Mouse (Mus musculus): ENCODE results near the gene Defb45. TPM values are rescaled to one million over a fixed set of nuclear protein-coding genes. Genes with fewer than 3 reads are reported as not detected.

Defb45 gene
- polyA plus RNA-seq (2014; fragmentation: Nextera tagmentation; extraction: Ambion mirVana): not detected in 2 replicates

DNA sequence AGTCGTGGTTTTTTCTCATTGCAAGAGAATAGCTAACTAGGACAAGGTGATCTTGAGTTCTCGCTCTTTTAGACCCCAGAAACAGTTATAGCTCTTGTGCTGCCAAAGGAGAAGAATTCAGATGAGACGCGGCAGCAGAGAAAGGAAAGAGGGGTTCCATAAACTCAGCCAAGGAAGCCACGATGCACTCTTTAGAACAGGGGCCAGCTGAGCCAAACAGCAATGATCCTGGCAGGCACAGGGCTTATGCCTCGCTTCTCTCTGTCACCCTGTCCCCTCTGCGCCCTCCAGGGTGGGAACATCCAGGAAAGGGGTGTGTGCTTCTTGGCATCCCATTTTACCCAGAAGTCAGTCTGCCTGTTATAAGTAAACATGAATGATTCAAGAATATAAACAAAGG, at the start of gene Defb45:
Gene Defb45, minus strand, starts transcription at position 101 of the 400 bp plus-strand sequence.
- Histone ChIP-seq H3K27ac (replicated peaks; ENCODE audit: low read depth, low read length) (no peak within 1 kb of the TSS), H3K4me3 (ENCODE audit: low read depth, low read length) (no peak within 1 kb of the TSS), H3K27me3 (replicated peaks; ENCODE audit: control insufficient read depth, insufficient read depth, low read length) (no peaks in the 10 kb centered on the region), H3K36me3 (ENCODE audit: control insufficient read depth, insufficient read depth, low read length) (no peaks in the 10 kb centered on the region), H3K4me1 (ENCODE audit: control insufficient read depth, insufficient read depth, low read length) (no peaks in the 10 kb centered on the region), H3K9me3 (ENCODE audit: control insufficient read depth, low read length) (no peaks in the 10 kb centered on the region), H3K4me2 (ENCODE audit: low read depth, low read length) (no peak within 1 kb of the TSS), H3K9ac (ENCODE audit: low read depth, low read length) (no peak within 1 kb of the TSS)
- DNase-seq (ENCODE audit: low spot score) (no peak), ATAC-seq (ENCODE audit: low read depth) (no peak)
- WGBS: 63% methylated on average over 7 of the region's 7 CpGs

DNA sequence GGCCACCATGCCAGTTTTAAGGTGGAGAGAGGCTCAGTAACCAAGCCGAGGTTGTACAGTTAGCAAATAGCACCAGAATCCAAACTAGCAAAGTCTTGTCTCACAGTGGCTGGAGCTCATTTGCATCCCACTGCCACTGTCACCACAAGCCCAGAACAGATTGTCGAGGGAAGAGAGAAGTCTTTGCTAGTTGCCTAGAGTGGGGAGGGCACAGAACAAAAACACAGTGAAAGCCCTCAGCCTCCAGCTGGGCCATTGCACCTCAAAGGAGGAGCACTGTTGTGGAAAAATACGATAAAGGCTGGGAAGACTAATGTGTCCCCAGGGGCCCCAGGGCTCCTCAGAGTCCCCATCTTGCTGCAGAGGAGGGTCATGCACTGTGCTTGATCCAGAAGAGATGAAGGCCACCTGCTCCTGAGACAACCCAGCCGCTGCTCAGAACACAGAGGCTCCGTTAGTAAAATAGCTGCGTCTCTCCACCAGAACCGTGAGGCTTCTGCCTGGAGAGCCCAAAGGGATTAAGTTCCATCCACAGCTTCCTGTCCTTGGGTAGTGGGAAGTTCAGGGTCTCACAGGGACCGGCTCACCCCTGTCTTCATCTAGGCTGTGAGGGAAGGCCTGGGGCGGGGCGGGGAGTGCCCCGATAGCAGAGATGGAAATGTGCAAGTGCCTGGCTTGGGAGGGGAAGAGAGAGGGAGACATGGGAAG, 40.4 kb upstream of the Defb45 start:
- H3K9ac ChIP-seq (ENCODE audit: low read depth, low read length): no peak overlapping the region
- no peaks in the 10 kb centered on the region for H3K4me1 ChIP-seq (ENCODE audit: control insufficient read depth, insufficient read depth, low read length)
- H3K4me3 ChIP-seq (ENCODE audit: low read depth, low read length): no peak overlapping the region
- peak; percentile 23 for DNase-seq (ENCODE audit: low spot score)
- peak; percentile 31; the same call in 1 of the 2 replicates for ATAC-seq (ENCODE audit: low read depth)
- H3K27ac ChIP-seq (replicated peaks; ENCODE audit: low read depth, low read length): no peak overlapping the region; the same call in 1 of the 2 replicates
- WGBS: 18% methylated on average over 11 of the region's 11 CpGs
- H3K4me2 ChIP-seq (ENCODE audit: low read depth, low read length): 0 out of 2 replicates have a peak overlapping the region, but pooled peaks have one; percentile 8
- H3K27me3 ChIP-seq (replicated peaks; ENCODE audit: control insufficient read depth, insufficient read depth, low read length): no peaks in the 10 kb centered on the region
- no peaks in the 10 kb centered on the region for H3K36me3 ChIP-seq (ENCODE audit: control insufficient read depth, insufficient read depth, low read length)
- H3K9me3 ChIP-seq (ENCODE audit: control insufficient read depth, low read length): no peaks in the 10 kb centered on the region

GRCm38 (mm10) chr2:152638865-152639264, 39.7 kb upstream of the Defb45 start:
- no peak overlapping the region for H3K9ac ChIP-seq (ENCODE audit: low read depth, low read length)
- H3K27ac ChIP-seq (replicated peaks; ENCODE audit: low read depth, low read length): no peak overlapping the region
- 55% methylated on average over 6 of the region's 6 CpGs for WGBS
- H3K27me3 ChIP-seq (replicated peaks; ENCODE audit: control insufficient read depth, insufficient read depth, low read length): no peaks in the 10 kb centered on the region
- H3K4me3 ChIP-seq (ENCODE audit: low read depth, low read length): no peak overlapping the region
- DNase-seq (ENCODE audit: low spot score): no peak
- ATAC-seq (ENCODE audit: low read depth): no peak
- H3K4me1 ChIP-seq (ENCODE audit: control insufficient read depth, insufficient read depth, low read length): no peaks in the 10 kb centered on the region
- no peaks in the 10 kb centered on the region for H3K36me3 ChIP-seq (ENCODE audit: control insufficient read depth, insufficient read depth, low read length)
- no peak overlapping the region for H3K4me2 ChIP-seq (ENCODE audit: low read depth, low read length)
- no peaks in the 10 kb centered on the region for H3K9me3 ChIP-seq (ENCODE audit: control insufficient read depth, low read length)

- WGBS: 87% methylated on average over 4 of the region's 4 CpGs
- Histone ChIP-seq H3K9ac (ENCODE audit: low read depth, low read length) (no peak overlapping the region), H3K4me3 (ENCODE audit: low read depth, low read length) (no peak overlapping the region), H3K27me3 (replicated peaks; ENCODE audit: control insufficient read depth, insufficient read depth, low read length) (no peaks in the 10 kb centered on the region), H3K27ac (replicated peaks; ENCODE audit: low read depth, low read length) (no peak overlapping the region), H3K9me3 (ENCODE audit: control insufficient read depth, low read length) (no peaks in the 10 kb centered on the region), H3K36me3 (ENCODE audit: control insufficient read depth, insufficient read depth, low read length) (no peaks in the 10 kb centered on the region), H3K4me1 (ENCODE audit: control insufficient read depth, insufficient read depth, low read length) (no peaks in the 10 kb centered on the region), H3K4me2 (ENCODE audit: low read depth, low read length) (no peak overlapping the region)
- DNase-seq (ENCODE audit: low spot score): no peak
- ATAC-seq (ENCODE audit: low read depth): no peak
These were observed 38.2 kb upstream of the Defb45 start for GRCm38 (mm10) chr2:152637381-152637780.

DNA sequence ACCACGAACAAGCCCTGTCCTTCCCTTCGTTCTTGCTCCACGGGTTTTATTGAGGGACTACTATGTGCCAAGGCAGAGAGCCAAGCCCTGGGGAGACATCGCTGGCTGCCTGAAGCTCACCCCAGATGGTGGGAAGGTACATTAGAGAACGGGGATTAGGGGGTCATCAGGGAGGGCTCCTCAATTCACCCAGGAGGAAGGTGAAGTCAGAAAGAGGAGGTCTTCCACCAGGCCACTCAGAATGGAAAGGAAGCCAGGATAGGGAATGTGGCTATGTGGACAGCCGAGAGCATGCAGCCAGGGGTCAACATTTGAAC, 37.8 kb upstream of the Defb45 start:
- H3K4me1 ChIP-seq (ENCODE audit: control insufficient read depth, insufficient read depth, low read length): no peaks in the 10 kb centered on the region
- H3K9me3 ChIP-seq (ENCODE audit: control insufficient read depth, low read length): no peaks in the 10 kb centered on the region
- H3K27me3 ChIP-seq (replicated peaks; ENCODE audit: control insufficient read depth, insufficient read depth, low read length): no peaks in the 10 kb centered on the region
- DNase-seq (ENCODE audit: low spot score) (no peak), ATAC-seq (ENCODE audit: low read depth) (0 out of 2 replicates have a peak, but pooled peaks have one; percentile 5)
- H3K27ac ChIP-seq (replicated peaks; ENCODE audit: low read depth, low read length): 0 out of 2 replicates have a peak overlapping the region, but pooled peaks have one; percentile 25
- no peak overlapping the region for H3K9ac ChIP-seq (ENCODE audit: low read depth, low read length)
- no peak overlapping the region for H3K4me3 ChIP-seq (ENCODE audit: low read depth, low read length)
- no peaks in the 10 kb centered on the region for H3K36me3 ChIP-seq (ENCODE audit: control insufficient read depth, insufficient read depth, low read length)
- H3K4me2 ChIP-seq (ENCODE audit: low read depth, low read length): no peak overlapping the region
- 63% methylated on average over 6 of the region's 6 CpGs for WGBS

DNA sequence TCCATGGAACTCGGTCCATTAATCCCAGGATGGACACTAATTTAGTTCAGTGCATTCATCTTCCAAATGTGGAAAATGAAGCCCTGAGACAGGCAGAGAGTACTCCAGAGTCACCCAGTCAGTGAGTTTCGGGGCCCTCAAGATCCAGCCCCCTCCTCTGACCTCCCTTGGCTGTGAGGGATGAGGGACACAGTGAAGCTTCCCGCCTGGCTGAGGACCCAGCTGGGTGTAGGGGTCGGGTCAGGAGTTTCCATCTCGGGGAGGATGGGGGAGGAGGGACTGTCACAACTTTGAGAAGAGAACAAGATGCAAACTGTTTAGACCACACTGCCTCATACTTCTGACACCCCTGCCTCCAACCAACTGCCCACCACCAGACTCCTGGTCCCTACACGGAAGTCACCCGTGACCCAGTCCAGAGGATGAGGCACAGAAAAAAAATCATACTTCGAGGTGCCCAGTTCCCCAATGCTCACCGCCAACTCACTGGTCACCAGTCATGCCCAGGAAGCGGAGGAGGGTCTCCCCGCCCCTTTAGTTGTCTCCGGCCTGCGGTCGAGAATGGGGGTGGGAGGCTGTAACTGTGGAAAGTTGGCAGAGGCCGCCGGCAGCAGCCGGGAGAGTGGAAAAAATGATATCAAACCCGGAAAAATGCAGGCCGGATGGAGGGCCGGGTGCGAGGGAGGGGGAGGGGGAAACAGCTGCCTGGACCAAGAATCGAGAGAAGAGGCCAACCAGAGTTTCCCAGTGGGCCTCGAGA, 37.2 kb upstream of the Defb45 start:
- H3K36me3 ChIP-seq (ENCODE audit: control insufficient read depth, insufficient read depth, low read length): no peaks in the 10 kb centered on the region
- H3K9ac ChIP-seq (ENCODE audit: low read depth, low read length): no peak overlapping the region
- H3K4me3 ChIP-seq (ENCODE audit: low read depth, low read length): no peak overlapping the region
- H3K27ac ChIP-seq (replicated peaks; ENCODE audit: low read depth, low read length): 0 out of 2 replicates have a peak overlapping the region, but pooled peaks have one; percentile 25
- no peaks in the 10 kb centered on the region for H3K27me3 ChIP-seq (replicated peaks; ENCODE audit: control insufficient read depth, insufficient read depth, low read length)
- no peak overlapping the region for H3K4me2 ChIP-seq (ENCODE audit: low read depth, low read length)
- DNase-seq (ENCODE audit: low spot score) (peak; percentile 73), ATAC-seq (ENCODE audit: low read depth) (peak; percentile 17; the same call in 1 of the 2 replicates)
- WGBS: 57% methylated on average over 23 of the region's 23 CpGs
- no peaks in the 10 kb centered on the region for H3K9me3 ChIP-seq (ENCODE audit: control insufficient read depth, low read length)
- H3K4me1 ChIP-seq (ENCODE audit: control insufficient read depth, insufficient read depth, low read length): no peaks in the 10 kb centered on the region

GRCm38 (mm10) chr2:152634311-152634710, 35.1 kb upstream of the Defb45 start:
- WGBS: 80% methylated on average over 29 of the region's 29 CpGs
- Histone ChIP-seq H3K4me1 (ENCODE audit: control insufficient read depth, insufficient read depth, low read length) (no peaks in the 10 kb centered on the region), H3K4me2 (ENCODE audit: low read depth, low read length) (no peak overlapping the region), H3K9me3 (ENCODE audit: control insufficient read depth, low read length) (no peaks in the 10 kb centered on the region), H3K4me3 (ENCODE audit: low read depth, low read length) (no peak overlapping the region), H3K36me3 (ENCODE audit: control insufficient read depth, insufficient read depth, low read length) (no peaks in the 10 kb centered on the region), H3K9ac (ENCODE audit: low read depth, low read length) (no peak overlapping the region), H3K27me3 (replicated peaks; ENCODE audit: control insufficient read depth, insufficient read depth, low read length) (no peaks in the 10 kb centered on the region), H3K27ac (replicated peaks; ENCODE audit: low read depth, low read length) (no peak overlapping the region)
- DNase-seq (ENCODE audit: low spot score): no peak
- no peak for ATAC-seq (ENCODE audit: low read depth)

DNA sequence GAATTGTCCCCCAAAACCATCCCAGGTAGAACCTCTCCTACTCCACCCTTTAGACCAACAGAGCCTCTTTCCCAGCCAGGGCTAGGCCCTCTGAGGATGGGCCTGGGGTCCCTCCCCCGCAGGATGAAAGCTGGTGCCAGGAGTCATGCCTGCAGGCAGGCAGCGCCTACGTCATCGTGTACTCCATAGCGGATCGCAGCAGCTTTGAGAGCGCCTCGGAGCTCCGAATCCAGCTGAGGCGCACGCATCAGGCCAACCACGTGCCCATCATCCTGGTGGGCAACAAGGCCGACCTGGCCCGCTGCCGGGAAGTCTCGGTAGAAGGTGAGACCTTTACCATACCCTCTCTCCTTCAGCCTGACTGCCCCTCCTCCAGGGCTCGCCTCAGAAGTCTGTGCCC, 34.1 kb upstream of the Defb45 start:
- DNase-seq (ENCODE audit: low spot score) (peak; percentile 33), ATAC-seq (ENCODE audit: low read depth) (0 out of 2 replicates have a peak, but pooled peaks have one; percentile 31)
- H3K9me3 ChIP-seq (ENCODE audit: control insufficient read depth, low read length): no peaks in the 10 kb centered on the region
- H3K4me1 ChIP-seq (ENCODE audit: control insufficient read depth, insufficient read depth, low read length): no peaks in the 10 kb centered on the region
- peaks cover 10% of the 10 kb centered on the region; the same call in 1 of the 2 replicates for H3K27me3 ChIP-seq (replicated peaks; ENCODE audit: control insufficient read depth, insufficient read depth, low read length)
- H3K36me3 ChIP-seq (ENCODE audit: control insufficient read depth, insufficient read depth, low read length): no peaks in the 10 kb centered on the region
- 21% methylated on average over 17 of the region's 17 CpGs for WGBS
- H3K4me3 ChIP-seq (ENCODE audit: low read depth, low read length): no peak overlapping the region
- H3K9ac ChIP-seq (ENCODE audit: low read depth, low read length): no peak overlapping the region
- H3K4me2 ChIP-seq (ENCODE audit: low read depth, low read length): peak overlapping the region; percentile 30
- no peak overlapping the region for H3K27ac ChIP-seq (replicated peaks; ENCODE audit: low read depth, low read length)

Measured in embryonic facial prominence, embryonic 14.5 days (tissue).